Mouse (Mus musculus): ENCODE measurements around the gene Mcl1.

GRCm38 (mm10) chr3:95709967-95710366 lies 51.4 kb downstream of the Mcl1 start:
- TF ChIP-seq GATA1 (IDR thresholded peaks at IDR 0.05; ENCODE audit: low read length), result no peak
- no peak for TF ChIP-seq TAL1 (IDR thresholded peaks at IDR 0.05; ENCODE audit: low read length)
